Mouse (Mus musculus): Measurements from ENCODE around the gene E030030I06Rik. TPM values are rescaled to one million over a fixed set of nuclear protein-coding genes. Genes with fewer than 3 reads are reported as not detected.
A peak's percentile ranks its signal among the peaks of the same experiment; 100 is the strongest.
"Not testable (repeated sequence)": the region's sequence is repeated elsewhere in the genome, so short reads cannot be mapped to it uniquely, and the experiment has no call there.

E030030I06Rik gene
- total and polyA plus RNA-seq, 3 experiments = 0.34 to 2.6 TPM; not detected in 1

DNA sequence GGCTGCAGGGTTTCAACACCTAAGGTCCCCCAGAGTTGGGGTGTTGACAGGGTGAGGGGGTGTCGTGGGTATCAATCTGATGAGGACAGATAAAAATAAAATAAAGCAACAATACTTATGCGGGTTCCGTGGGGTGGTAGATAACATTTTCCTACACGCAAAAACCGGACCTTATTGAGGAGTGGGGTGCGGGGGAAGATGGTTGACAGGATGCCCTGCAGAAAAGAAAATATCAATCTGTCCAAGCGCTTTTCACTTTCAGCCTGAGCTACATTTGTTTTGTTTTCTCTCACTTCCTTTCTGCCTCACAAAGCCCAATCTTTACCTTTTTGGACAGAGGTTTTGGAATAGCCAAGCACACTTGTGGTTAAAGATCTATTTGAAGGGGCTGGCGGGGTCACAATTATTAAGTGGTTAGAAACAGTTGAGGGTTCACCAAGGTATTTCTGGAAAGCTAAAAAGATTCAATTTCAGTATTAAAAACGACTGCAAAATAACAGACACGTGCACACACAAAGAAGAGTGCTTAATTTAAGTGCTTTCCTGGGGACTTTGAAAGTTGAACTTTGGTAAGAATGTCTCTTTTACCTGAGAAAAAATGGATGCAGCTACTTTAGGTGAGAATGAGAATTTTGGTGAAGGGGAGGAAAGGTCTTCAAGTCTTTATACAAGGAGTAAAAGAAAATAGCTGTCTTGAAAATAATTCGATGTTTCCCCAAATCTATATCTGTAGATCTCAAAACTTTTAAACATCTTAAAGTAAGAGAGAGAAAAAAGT is 3.0 kb upstream of the E030030I06Rik start:
- not testable (repeated sequence) for ATAC-seq (ENCODE audit: extremely low read depth, insufficient number of reproducible peaks, low FRiP score, poor library complexity, severe bottlenecking); H3K27me3 ChIP-seq (ENCODE audit: insufficient read depth, low read length); H3K4me3 ChIP-seq (ENCODE audit: low read depth, low read length); H3K36me3 ChIP-seq (replicated peaks); H3K4me1 ChIP-seq (ENCODE audit: insufficient read depth, low read depth, low read length); H3K9me3 ChIP-seq (replicated peaks); DNase-seq (ENCODE audit: low spot score)

DNA sequence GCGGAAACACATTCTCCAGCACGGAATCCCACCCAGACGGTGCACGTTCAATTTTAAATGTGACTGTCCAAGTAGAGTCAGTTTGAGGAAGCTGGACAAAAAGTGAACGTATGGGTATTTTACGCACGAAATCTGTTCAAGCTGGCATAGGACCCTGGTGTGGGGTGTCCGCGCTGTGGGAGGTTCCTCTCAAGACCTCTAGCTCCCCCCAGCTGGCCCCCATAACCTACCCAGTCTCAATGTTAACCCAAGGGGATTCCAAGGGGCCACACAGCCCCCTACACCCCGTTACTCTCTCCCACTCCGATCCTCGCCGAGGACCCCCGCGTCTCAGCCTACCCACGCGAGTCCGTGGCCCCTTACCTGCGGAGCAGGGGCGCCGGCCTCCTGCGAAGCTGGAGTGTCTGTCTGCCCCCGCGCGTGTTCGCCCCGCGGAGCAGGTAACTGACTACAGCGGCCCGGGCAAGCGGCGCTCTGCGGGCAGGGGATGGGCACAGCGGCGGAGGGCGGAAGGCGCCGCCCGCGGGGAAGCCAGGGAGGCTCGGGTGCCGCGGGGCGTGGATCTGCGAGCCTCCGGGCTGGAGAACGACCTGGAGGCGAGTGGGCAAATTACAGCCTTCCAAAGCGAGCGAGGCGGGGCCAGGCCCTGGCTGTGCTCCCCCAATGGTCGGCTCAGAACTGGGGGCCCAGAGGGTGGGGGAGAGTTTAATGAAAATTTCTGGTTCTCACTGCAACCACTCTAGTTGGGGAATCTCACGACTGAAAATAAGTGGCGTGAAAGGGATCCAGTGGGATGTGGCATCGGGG is 2.2 kb upstream of the E030030I06Rik start:
- not testable (repeated sequence) for H3K9me3 ChIP-seq (replicated peaks); H3K4me1 ChIP-seq (ENCODE audit: insufficient read depth, low read depth, low read length); ATAC-seq (ENCODE audit: extremely low read depth, insufficient number of reproducible peaks, low FRiP score, poor library complexity, severe bottlenecking); DNase-seq (ENCODE audit: low spot score); H3K36me3 ChIP-seq (replicated peaks); H3K27me3 ChIP-seq (ENCODE audit: insufficient read depth, low read length); H3K4me3 ChIP-seq (ENCODE audit: low read depth, low read length)

DNA sequence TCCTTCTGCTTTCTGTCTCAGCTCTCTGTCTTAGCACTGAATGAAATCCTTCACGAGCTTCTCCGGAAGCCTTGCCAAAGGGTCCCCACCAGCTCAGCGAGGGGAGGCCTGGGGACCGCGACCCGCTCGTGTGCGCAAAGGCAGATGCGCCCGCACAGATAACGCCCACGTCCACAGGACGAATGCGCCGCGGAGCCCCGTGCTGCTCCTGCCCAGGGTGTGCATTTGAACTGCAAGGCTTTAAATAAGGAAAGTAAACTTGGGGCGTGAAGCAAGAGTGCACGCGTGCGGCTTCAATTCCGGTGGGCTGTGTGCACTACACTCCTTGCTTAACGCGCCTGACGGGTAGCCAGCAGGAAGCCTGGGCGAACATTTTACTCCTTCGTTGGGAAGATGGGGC is 1.5 kb upstream of the E030030I06Rik start:
- TF ChIP-seq CTCF (IDR thresholded peaks at IDR 0.05; ENCODE audit: low read depth, low read length) (no peak), POLR2AphosphoS5 (IDR thresholded peaks at IDR 0.05; ENCODE audit: insufficient replicate concordance, low read depth, low read length) (no peak), GATA1 (IDR thresholded peaks at IDR 0.05; ENCODE audit: borderline replicate concordance, low read length) (no peak), GATA2 (IDR thresholded peaks at IDR 0.05; ENCODE audit: borderline replicate concordance, low read depth, low read length) (no peak), TAL1 (conservative IDR thresholded peaks at IDR 0.05; ENCODE audit: low read depth, low read length) (no peak)
- DNase-seq (ENCODE audit: low spot score) (no peak), ATAC-seq (ENCODE audit: extremely low read depth, insufficient number of reproducible peaks, low FRiP score, poor library complexity, severe bottlenecking) (no peak)
- Histone ChIP-seq H3K4me1 (ENCODE audit: insufficient read depth, low read depth, low read length) (no peaks in the 10 kb centered on the region), H3K4me3 (ENCODE audit: low read depth, low read length) (no peak overlapping the region), H3K27me3 (ENCODE audit: insufficient read depth, low read length) (no peaks in the 10 kb centered on the region; the same call in 1 of the 2 replicates), H3K36me3 (replicated peaks) (no peaks in the 10 kb centered on the region), H3K9me3 (replicated peaks) (peaks cover 4% of the 10 kb centered on the region; the same call in 1 of the 2 replicates)

DNA sequence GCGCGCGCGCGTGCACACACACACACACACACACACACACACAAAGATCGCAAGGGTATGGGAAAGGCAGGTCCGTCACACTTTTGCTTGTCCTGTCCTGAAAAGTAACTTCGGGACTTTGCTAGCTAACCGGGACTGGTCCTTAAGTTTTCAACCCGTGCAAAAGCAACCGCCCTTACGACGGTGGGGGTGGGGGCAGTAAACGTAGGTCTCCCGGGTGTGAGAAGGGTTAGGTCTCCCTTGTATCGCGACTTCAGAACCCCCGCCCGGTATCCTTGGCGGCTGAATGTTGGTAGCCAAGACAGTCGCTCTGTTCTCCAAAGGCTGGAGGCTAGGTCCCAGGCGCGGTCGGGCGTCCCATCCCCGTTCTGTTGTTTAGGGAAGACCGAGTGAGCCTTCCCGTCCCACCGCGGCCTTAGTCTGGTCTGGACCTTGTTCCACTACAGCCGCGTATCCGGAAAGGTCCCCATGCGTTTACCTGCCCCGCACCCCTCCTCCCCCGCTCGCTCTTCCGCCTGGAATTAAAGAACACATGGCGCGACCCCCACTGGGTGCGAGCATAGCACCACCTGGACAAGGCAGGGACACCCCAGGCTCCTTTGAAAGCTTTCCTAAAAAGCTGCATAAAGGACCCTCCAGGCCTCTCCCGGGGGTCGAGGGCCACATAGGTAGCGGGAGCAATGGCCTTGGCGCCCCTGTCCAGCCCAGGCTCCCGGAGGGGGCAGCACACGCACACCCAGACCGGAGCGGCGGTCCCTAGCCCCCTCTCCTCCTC is 808 bp upstream of the E030030I06Rik start:
- no peaks in the 10 kb centered on the region for H3K36me3 ChIP-seq (replicated peaks)
- TF ChIP-seq TAL1 (conservative IDR thresholded peaks at IDR 0.05; ENCODE audit: low read depth, low read length) = no peak
- no peak for TF ChIP-seq GATA2 (IDR thresholded peaks at IDR 0.05; ENCODE audit: borderline replicate concordance, low read depth, low read length)
- TF ChIP-seq CTCF (IDR thresholded peaks at IDR 0.05; ENCODE audit: low read depth, low read length) = no peak
- no peak for TF ChIP-seq POLR2AphosphoS5 (IDR thresholded peaks at IDR 0.05; ENCODE audit: insufficient replicate concordance, low read depth, low read length)
- no peak for TF ChIP-seq GATA1 (IDR thresholded peaks at IDR 0.05; ENCODE audit: borderline replicate concordance, low read length)
- H3K4me3 ChIP-seq (ENCODE audit: low read depth, low read length) = peak overlapping the region; percentile 67; the same call in 1 of the 2 replicates
- H3K27me3 ChIP-seq (ENCODE audit: insufficient read depth, low read length) = no peaks in the 10 kb centered on the region
- no peak for DNase-seq (ENCODE audit: low spot score)
- H3K4me1 ChIP-seq (ENCODE audit: insufficient read depth, low read depth, low read length) = no peaks in the 10 kb centered on the region
- H3K9me3 ChIP-seq (replicated peaks) = peaks cover 4% of the 10 kb centered on the region; the same call in 1 of the 2 replicates
- ATAC-seq (ENCODE audit: extremely low read depth, insufficient number of reproducible peaks, low FRiP score, poor library complexity, severe bottlenecking) = no peak; the same call in 1 of the 2 replicates

DNA sequence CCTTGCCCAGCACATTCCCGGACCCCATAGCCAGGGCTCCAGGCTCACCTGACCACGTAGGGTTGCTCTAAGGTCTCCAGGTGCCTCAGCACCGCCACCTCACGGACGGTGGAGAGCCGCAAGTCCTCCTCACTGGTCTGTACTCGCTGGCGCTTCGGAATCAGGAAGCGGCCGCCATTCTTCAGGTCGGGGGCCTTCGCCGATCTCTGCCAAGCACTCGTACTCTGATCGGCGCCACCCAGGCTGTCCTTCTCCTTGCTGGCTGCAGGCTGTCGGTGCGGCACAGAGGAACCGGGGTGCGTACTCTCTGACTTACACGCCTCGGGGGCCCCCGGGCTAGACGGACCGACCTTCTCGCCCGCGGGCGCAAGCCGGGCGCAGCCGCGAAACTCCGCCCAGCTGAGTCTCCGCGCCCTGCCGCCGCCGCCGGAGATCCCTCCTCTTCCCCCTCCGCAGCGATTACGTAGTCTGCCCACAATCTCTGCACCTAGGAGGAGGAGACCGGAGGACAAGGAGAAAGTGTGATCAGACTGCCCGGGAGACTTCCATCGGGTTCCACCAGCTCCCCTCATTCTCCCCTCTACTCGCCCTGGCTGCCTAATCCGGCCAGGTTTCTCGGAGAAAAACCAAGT is 513 bp downstream of the E030030I06Rik start:
- no peaks in the 10 kb centered on the region for H3K36me3 ChIP-seq (replicated peaks)
- H3K4me3 ChIP-seq (ENCODE audit: low read depth, low read length) = peak overlapping the region; percentile 67; the same call in 1 of the 2 replicates
- no peaks in the 10 kb centered on the region for H3K27me3 ChIP-seq (ENCODE audit: insufficient read depth, low read length)
- no peaks in the 10 kb centered on the region for H3K4me1 ChIP-seq (ENCODE audit: insufficient read depth, low read depth, low read length)
- no peak for TF ChIP-seq TAL1 (conservative IDR thresholded peaks at IDR 0.05; ENCODE audit: low read depth, low read length)
- TF ChIP-seq GATA1 (IDR thresholded peaks at IDR 0.05; ENCODE audit: borderline replicate concordance, low read length) = no peak
- no peak for TF ChIP-seq GATA2 (IDR thresholded peaks at IDR 0.05; ENCODE audit: borderline replicate concordance, low read depth, low read length)
- no peak for TF ChIP-seq CTCF (IDR thresholded peaks at IDR 0.05; ENCODE audit: low read depth, low read length)
- no peak for TF ChIP-seq POLR2AphosphoS5 (IDR thresholded peaks at IDR 0.05; ENCODE audit: insufficient replicate concordance, low read depth, low read length)
- peaks cover 4% of the 10 kb centered on the region; the same call in 1 of the 2 replicates for H3K9me3 ChIP-seq (replicated peaks)
- DNase-seq (ENCODE audit: low spot score) (no peak), ATAC-seq (ENCODE audit: extremely low read depth, insufficient number of reproducible peaks, low FRiP score, poor library complexity, severe bottlenecking) (no peak)

DNA sequence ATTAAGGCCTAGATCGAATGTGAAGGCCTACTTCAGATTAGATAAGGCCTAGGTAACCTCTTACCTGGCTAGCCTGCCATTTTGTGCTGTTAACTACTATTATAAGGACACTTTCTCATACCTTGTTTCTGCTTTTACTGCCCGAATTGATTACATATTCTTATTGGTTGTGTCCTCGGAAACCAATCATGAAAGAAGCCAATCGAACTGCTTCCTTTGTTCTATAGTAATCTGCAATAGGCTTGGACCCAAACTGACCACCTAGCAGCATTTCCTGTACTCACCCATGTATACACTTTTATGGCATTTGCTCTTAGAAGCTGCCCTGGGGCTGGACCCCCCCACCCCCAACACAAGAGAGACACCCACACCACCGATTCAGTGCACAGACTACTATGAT is 6.1 kb downstream of the E030030I06Rik start:
- no peaks in the 10 kb centered on the region for H3K4me1 ChIP-seq (ENCODE audit: insufficient read depth, low read depth, low read length)
- no peak overlapping the region for H3K4me3 ChIP-seq (ENCODE audit: low read depth, low read length)
- ATAC-seq (ENCODE audit: extremely low read depth, insufficient number of reproducible peaks, low FRiP score, poor library complexity, severe bottlenecking) (no peak), DNase-seq (ENCODE audit: low spot score) (no peak)
- no peaks in the 10 kb centered on the region for H3K27me3 ChIP-seq (ENCODE audit: insufficient read depth, low read length)
- no peak for TF ChIP-seq POLR2AphosphoS5 (IDR thresholded peaks at IDR 0.05; ENCODE audit: insufficient replicate concordance, low read depth, low read length)
- no peak for TF ChIP-seq GATA2 (IDR thresholded peaks at IDR 0.05; ENCODE audit: borderline replicate concordance, low read depth, low read length)
- TF ChIP-seq GATA1 (IDR thresholded peaks at IDR 0.05; ENCODE audit: borderline replicate concordance, low read length) = no peak
- no peak for TF ChIP-seq CTCF (IDR thresholded peaks at IDR 0.05; ENCODE audit: low read depth, low read length)
- no peak for TF ChIP-seq TAL1 (conservative IDR thresholded peaks at IDR 0.05; ENCODE audit: low read depth, low read length)
- H3K9me3 ChIP-seq (replicated peaks) = no peaks in the 10 kb centered on the region
- H3K36me3 ChIP-seq (replicated peaks) = no peaks in the 10 kb centered on the region

DNA sequence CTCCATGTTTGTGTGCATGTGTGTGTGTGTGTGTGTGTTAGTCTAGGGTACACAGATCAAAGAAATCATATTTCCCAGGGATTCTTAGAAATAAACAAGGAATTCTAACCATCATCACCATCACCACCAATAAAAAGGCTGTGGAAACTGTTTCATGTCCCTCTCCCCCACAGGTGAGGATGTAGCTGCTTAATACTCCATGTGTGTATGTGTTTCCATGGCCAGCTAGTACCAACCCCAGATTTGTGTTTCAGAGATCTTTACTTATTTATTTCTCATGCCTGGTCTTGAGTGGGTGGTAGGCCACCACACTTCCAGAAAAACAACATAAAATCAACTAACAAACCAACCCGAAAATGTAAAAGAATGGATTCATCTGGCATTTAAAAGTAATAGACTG is 6.9 kb downstream of the E030030I06Rik start:
- DNase-seq (ENCODE audit: low spot score) = peak; percentile 21
- not testable (repeated sequence) for H3K4me1 ChIP-seq (ENCODE audit: insufficient read depth, low read depth, low read length); H3K9me3 ChIP-seq (replicated peaks); ATAC-seq (ENCODE audit: extremely low read depth, insufficient number of reproducible peaks, low FRiP score, poor library complexity, severe bottlenecking); H3K36me3 ChIP-seq (replicated peaks); H3K27me3 ChIP-seq (ENCODE audit: insufficient read depth, low read length); H3K4me3 ChIP-seq (ENCODE audit: low read depth, low read length)
